ENCODE assay signal across 8 mouse cellular contexts in the genomic region with DNA sequence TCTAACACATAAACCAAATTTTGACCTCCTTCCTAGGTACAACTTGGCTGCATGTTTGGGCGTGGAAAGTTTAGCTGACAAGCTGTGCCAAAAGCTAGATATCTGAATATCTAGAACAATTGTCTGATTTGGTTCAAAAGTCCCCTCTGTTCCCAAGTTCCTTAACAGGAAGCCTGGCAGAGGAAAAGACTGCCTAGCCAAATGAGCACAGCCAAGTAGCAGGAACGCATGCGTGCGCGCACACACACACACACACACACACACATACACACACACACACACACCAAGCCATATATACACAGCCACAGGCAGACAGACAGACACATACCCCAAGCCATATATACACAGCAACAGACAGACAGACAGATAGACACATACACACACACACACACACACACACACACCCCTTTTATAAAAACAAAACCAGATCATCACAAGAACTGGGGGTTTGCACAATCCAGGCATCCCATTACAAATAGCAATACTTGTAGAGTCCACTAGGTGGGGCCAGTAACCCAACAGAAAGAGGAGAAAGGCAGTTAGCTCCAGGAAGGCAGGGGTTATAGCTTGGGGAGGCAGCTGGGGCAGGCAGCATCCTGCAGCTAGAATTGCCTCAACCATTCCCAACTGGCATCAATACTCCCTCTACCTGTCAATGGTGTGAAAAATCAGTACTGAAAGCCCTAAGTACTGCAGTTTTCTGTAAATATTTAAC.
DNase-seq lines count a peak whose midpoint lies in the region; ATAC-seq lines count a peak whose summit lies in the region.

No protein-coding gene starts in this region.

- peak; percentile 68 for DNase-seq in left cerebral cortex, adult 11 months (ENCODE audit: low spot score)
- no peak for DNase-seq in left cerebral cortex, adult 8-10 months (ENCODE audit: low spot score in 2 of 2)
- peak; percentile 89 for DNase-seq in MN1 (ENCODE audit: low spot score)
- peak; percentile 40 to 68 for DNase-seq in cerebellum, postnatal 25 days
- peak; percentile 58 to 77 for DNase-seq in heart, postnatal 14 days
- peak; percentile 64 to 76 for DNase-seq in left cerebral cortex, postnatal 10 days (ENCODE audit: extremely low spot score in 1 of 2, low spot score in 2 of 2)

- peak; percentile 78 for ATAC-seq in monocyte, adult 5-6 weeks (replicated peaks; ENCODE audit: insufficient number of reproducible peaks, low FRiP score, low TSS enrichment, poor library complexity, severe bottlenecking)
- ATAC-seq in activated CD4-positive, CD25-positive, alpha-beta regulatory T cell, adult 4 months, result no peak

- intact Hi-C loops in heart, postnatal 14 days (cut with DNase I), result loop anchor here (2.0 kb wide), 1 partner anchor 72 kb away; no protein-coding TSS in a partner anchor
- intact Hi-C loops in left cerebral cortex, postnatal 10 days (cut with DNase I), result loop anchor here (5.0 kb wide), 1 partner anchor 141 kb away; no protein-coding TSS in a partner anchor

Comparison
In these comparisons a context has a peak if more than half of its experiments do, and no peak if none do; other contexts are left out.
1. DNase-seq: peak in left cerebral cortex, adult 11 months (single experiment), MN1 (single experiment), cerebellum, postnatal 25 days (2 of 2), heart, postnatal 14 days (2 of 2) and left cerebral cortex, postnatal 10 days (2 of 2); none in left cerebral cortex, adult 8-10 months (0 of 2).